Mouse (Mus musculus) thymus, adult 2 months (tissue): ENCODE measurements at regions not wholly inside any gene's neighbourhood (a gene's known extent, or its start where the extent isn't known, plus 50 kb on each side); places are given as distances from the start of the nearest gene placed in this dataset.

Source experiments
- CTCF ChIP-seq: fragments of 200-500 bp; IDR thresholded peaks from 2 replicates; pipeline ENCODE4 v1.5.1; 2012; ENCODE audit warnings: mild to moderate bottlenecking, control low read depth, low read length, moderate library complexity, borderline replicate concordance; ENCODE audit not compliant: control insufficient read depth, poor library complexity, insufficient read depth; ENCODE audit errors: extremely low read depth
- POLR2A ChIP-seq: fragments of 200-500 bp; IDR thresholded peaks from 2 replicates; pipeline ENCODE4 v1.6.1; 2012; ENCODE audit warnings: mild to moderate bottlenecking, low read length, control low read depth, moderate library complexity; ENCODE audit not compliant: control insufficient read depth, poor library complexity, insufficient read depth; ENCODE audit errors: extremely low read depth

DNA sequence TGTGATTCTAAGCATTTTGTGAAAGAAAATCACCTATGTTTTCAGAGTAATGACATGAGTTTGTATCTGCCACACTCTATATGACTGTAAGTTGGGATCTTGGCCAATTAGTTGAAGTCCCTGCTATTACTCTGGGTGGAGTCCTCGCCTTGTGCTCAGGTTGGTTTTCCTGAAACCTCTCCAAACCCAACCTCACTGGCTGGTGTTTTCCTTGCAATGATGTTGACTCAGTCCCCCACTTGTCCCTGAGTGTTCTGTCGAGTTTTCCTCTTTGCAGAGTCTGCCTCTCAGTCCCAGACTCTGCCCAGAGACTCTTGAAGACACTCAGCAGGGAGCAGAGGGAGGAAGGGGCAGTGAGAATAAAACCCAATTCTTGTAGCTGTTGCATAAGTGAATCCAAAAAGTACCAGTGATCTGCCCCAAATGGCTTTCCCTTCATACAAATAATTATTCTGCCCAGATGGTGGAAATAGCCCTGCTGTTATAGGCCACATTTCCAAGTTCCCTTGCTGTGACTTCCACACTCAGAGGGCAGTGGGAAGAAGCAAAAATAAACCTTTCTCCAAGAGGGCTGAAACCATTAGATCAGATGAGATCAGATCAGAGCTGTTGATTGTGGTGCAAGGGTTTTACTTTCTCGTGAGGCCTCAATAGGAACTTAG, 694.3 kb downstream of the Hs3st4 start:
- TF ChIP-seq CTCF (no peak), POLR2A (no peak)
